Mouse (Mus musculus) cerebellum, adult 2 months (tissue): ENCODE data around the gene 4921511C20Rik. TPM values are rescaled to one million over a fixed set of nuclear protein-coding genes. Genes with fewer than 3 reads are reported as not detected.

Experiments used
- DNase-seq, 2 experiments: peaks; one replicate each; pipeline ENCODE4 v3.0.0; 2021
- H3K27ac ChIP-seq: fragments of 200-500 bp; 2 replicates; pipeline ENCODE4 v1.5.1; 2012; ENCODE audit warnings: low read length, control low read depth, inconsistent platforms; ENCODE audit not compliant: insufficient read depth
- H3K27me3 ChIP-seq: fragments of 200-500 bp; 2 replicates; pipeline ENCODE4 v1.6.1; 2012; ENCODE audit warnings: inconsistent platforms, mild to moderate bottlenecking, low read length, moderate library complexity; ENCODE audit not compliant: control insufficient read depth, insufficient read depth
- H3K4me1 ChIP-seq: fragments of 200-500 bp; 2 replicates; pipeline ENCODE4 v1.6.1; 2011; ENCODE audit warnings: low read length; ENCODE audit not compliant: control insufficient read depth, insufficient read depth
- H3K4me3 ChIP-seq: fragments of 200-500 bp; replicated peaks from 2 replicates; pipeline ENCODE3; 2011; ENCODE audit warnings: mild to moderate bottlenecking, low read depth, low read length, control low read depth; ENCODE audit not compliant: insufficient read depth
- CTCF ChIP-seq: fragments of 200-500 bp; IDR thresholded peaks from 2 replicates; pipeline ENCODE4 v1.5.1; 2011; ENCODE audit warnings: low read depth, mild to moderate bottlenecking, control low read depth, low read length, moderate library complexity, borderline replicate concordance; ENCODE audit not compliant: insufficient read depth
- POLR2A ChIP-seq: fragments of 200-500 bp; IDR thresholded peaks from 2 replicates; pipeline ENCODE4 v1.6.1; 2011; ENCODE audit warnings: low read length, control low read depth, borderline replicate concordance; ENCODE audit not compliant: insufficient read depth
- WGBS: fragments of 180-500 bp; shearing (Covaris S2); methylation state at CpG from one replicate; pipeline ENCODE4 v1.1.7; 2018; 5-methylcytosine and 5-hydroxymethylcytosine counted together
- polyA plus RNA-seq: library from polyadenylated mRNA; depleted of rRNA; stranded (reverse); fragments of >200 nt; gene quantifications from 2 replicates; pipeline ENCODE4 v1.2.3, GENCODE M21; 2012; rRNA removed

The 4921511C20Rik gene
- not detected in 2 replicates for polyA plus RNA-seq

GRCm38 (mm10) chrX:127393993-127394392, at the start of gene 4921511C20Rik:
TSS of gene 4921511C20Rik (plus strand) at chrX:127394293.
- no peaks in the 10 kb centered on the region for H3K27me3 ChIP-seq
- H3K4me3 ChIP-seq, result no peak within 1 kb of the TSS
- no peaks in the 10 kb centered on the region for H3K4me1 ChIP-seq
- no peak within 1 kb of the TSS for H3K27ac ChIP-seq
- TF ChIP-seq CTCF (no peak), POLR2A (no peak)
- 73% methylated on average over 2 of the region's 2 CpGs for WGBS
- no peak for DNase-seq
